Mouse (Mus musculus) heart, embryonic 14.5 days (tissue): Measurements from ENCODE around the gene Rims1. TPM values are rescaled to one million over a fixed set of nuclear protein-coding genes. Genes with fewer than 3 reads are reported as not detected.

Experiments used
- ATAC-seq: fragments of 200-750 bp; cut with Nextera tagmentation; 2 replicates; pipeline ENCODE4 v1.8.0; 2017; ENCODE audit warnings: low read depth, moderate TSS enrichment; ENCODE audit not compliant: insufficient number of reproducible peaks, insufficient read depth, low FRiP score
- H3K27ac ChIP-seq, 2 experiments: fragments of 200-500 bp in 1 of 2; fragments of 300-500 bp in 1 of 2; sonication (generic) in 1 of 2; replicated peaks in 1 of 2; 2 replicates each; pipeline ENCODE4 v1.5.1; 2012 to 2014; ENCODE audit warnings: low read depth in 2 of 2, low read length in 2 of 2, control low read depth in 1 of 2, mild to moderate bottlenecking in 1 of 2, mixed read lengths in 1 of 2; ENCODE audit not compliant: control insufficient read depth in 1 of 2, insufficient read depth in 1 of 2
- H3K27me3 ChIP-seq: fragments of 300-500 bp; sonication (generic); 2 replicates; pipeline ENCODE4 v1.6.1; 2014; ENCODE audit warnings: mild to moderate bottlenecking, low read length, control low read depth; ENCODE audit not compliant: control insufficient read depth, insufficient read depth
- H3K36me3 ChIP-seq: fragments of 300-500 bp; sonication (generic); 2 replicates; pipeline ENCODE4 v1.6.1; 2014; ENCODE audit warnings: mild to moderate bottlenecking, control low read depth, low read length, mixed read lengths; ENCODE audit not compliant: control insufficient read depth, insufficient read depth
- H3K4me1 ChIP-seq, 2 experiments: fragments of 200-500 bp in 1 of 2; fragments of 300-500 bp in 1 of 2; sonication (generic) in 1 of 2; 2 replicates each; pipeline ENCODE4 v1.6.1; 2012 to 2014; ENCODE audit warnings: low read length in 2 of 2, control low read depth in 1 of 2, mixed read lengths in 1 of 2; ENCODE audit not compliant: control insufficient read depth in 2 of 2, insufficient read depth in 2 of 2
- H3K4me2 ChIP-seq: fragments of 300-500 bp; sonication (generic); 2 replicates; pipeline ENCODE4 v1.6.1; 2014; ENCODE audit warnings: mild to moderate bottlenecking, low read length
- H3K4me3 ChIP-seq, 2 experiments: fragments of 200-500 bp in 1 of 2; fragments of 300-500 bp in 1 of 2; sonication (generic) in 1 of 2; 2 replicates each; pipeline ENCODE4 v1.5.1; 2012 to 2014; ENCODE audit warnings: low read length in 2 of 2, mild to moderate bottlenecking in 2 of 2, control low read depth in 1 of 2, low read depth in 1 of 2, moderate library complexity in 1 of 2; ENCODE audit not compliant: control insufficient read depth in 1 of 2, insufficient read depth in 1 of 2
- H3K9ac ChIP-seq: fragments of 300-500 bp; sonication (generic); 2 replicates; pipeline ENCODE4 v1.6.1; 2014; ENCODE audit warnings: mild to moderate bottlenecking, low read length
- H3K9me3 ChIP-seq: fragments of 300-500 bp; sonication (generic); 2 replicates; pipeline ENCODE4 v1.6.1; 2016; ENCODE audit warnings: low read length, control low read depth; ENCODE audit not compliant: control insufficient read depth
- WGBS: fragments of 180-500 bp; shearing (Covaris S2); extraction: QIAGEN DNeasy Blood & Tissue Kit; methylation state at CpG from one replicate; pipeline ENCODE4 v1.1.7; 2014; 5-methylcytosine and 5-hydroxymethylcytosine counted together
- polyA plus RNA-seq: library from polyadenylated mRNA; unstranded; fragments of >200 nt; fragmentation: Nextera tagmentation; extraction: Ambion mirVana; gene quantifications from 2 replicates; pipeline ENCODE4 v1.2.1, GENCODE M21; 2014

Rims1 gene
- polyA plus RNA-seq, 1 experiment from 2014 or later, result 2.2 TPM

- Histone ChIP-seq H3K36me3 (no peaks in the 10 kb centered on the region), H3K9me3 (no peaks in the 10 kb centered on the region), H3K9ac (no peak overlapping the region), H3K4me1 (no peaks in the 10 kb centered on the region), H3K4me2 (no peak overlapping the region), H3K27me3 (no peaks in the 10 kb centered on the region), H3K27ac (no peak overlapping the region), H3K4me3 (no peak overlapping the region)
- WGBS, result 98% methylated on average over 2 of the region's 2 CpGs
- ATAC-seq, result no peak
Measured at GRCm38 (mm10) chr1:22734429-22734828, 71.4 kb downstream of the Rims1 start.

- ATAC-seq, result no peak
- no peak overlapping the region for H3K9ac ChIP-seq
Measured at GRCm38 (mm10) chr1:22733281-22733680, 72.5 kb downstream of the Rims1 start.

GRCm38 (mm10) chr1:22728207-22728606 is 77.6 kb downstream of the Rims1 start:
- no peak for ATAC-seq
- H3K27me3 ChIP-seq, result no peaks in the 10 kb centered on the region
- H3K9ac ChIP-seq, result no peak overlapping the region
- peaks cover 3 to 6% of the 10 kb centered on the region in 2 experiments; a peak in 3 of 4 replicates for H3K4me1 ChIP-seq
- no peak overlapping the region for H3K4me3 ChIP-seq
- no peak overlapping the region for H3K27ac ChIP-seq
- no peak overlapping the region for H3K4me2 ChIP-seq
- no peaks in the 10 kb centered on the region for H3K9me3 ChIP-seq
- 57% methylated on average over 4 of the region's 4 CpGs for WGBS
- no peaks in the 10 kb centered on the region for H3K36me3 ChIP-seq

More at GRCm38 (mm10) chr1:22733281-22733680, 72.5 kb downstream of the Rims1 start:
- Histone ChIP-seq H3K4me3 (no peak overlapping the region), H3K36me3 (no peaks in the 10 kb centered on the region), H3K4me1 (peaks cover 0 to 1% of the 10 kb centered on the region in 2 experiments; a peak in 1 of 4 replicates), H3K27ac (no peak overlapping the region), H3K9me3 (no peaks in the 10 kb centered on the region), H3K4me2 (no peak overlapping the region), H3K27me3 (no peaks in the 10 kb centered on the region)
- WGBS, result 90% methylated on average over 1 of the region's 1 CpGs

GRCm38 (mm10) chr1:22721706-22722105 is 84.1 kb downstream of the Rims1 start:
- Histone ChIP-seq H3K4me3 (no peak overlapping the region), H3K9me3 (no peaks in the 10 kb centered on the region), H3K4me2 (no peak overlapping the region), H3K27ac (no peak overlapping the region), H3K27me3 (no peaks in the 10 kb centered on the region), H3K9ac (no peak overlapping the region), H3K36me3 (no peaks in the 10 kb centered on the region), H3K4me1 (no peaks in the 10 kb centered on the region; a peak in 1 of 4 replicates)
- no peak for ATAC-seq

- Histone ChIP-seq H3K9ac (no peak overlapping the region), H3K27me3 (no peaks in the 10 kb centered on the region), H3K9me3 (no peaks in the 10 kb centered on the region), H3K4me1 (no peaks in the 10 kb centered on the region), H3K27ac (no peak overlapping the region), H3K36me3 (no peaks in the 10 kb centered on the region), H3K4me3 (no peak overlapping the region), H3K4me2 (no peak overlapping the region)
- WGBS, result 68% methylated on average over 2 of the region's 2 CpGs
- no peak for ATAC-seq
Measured at GRCm38 (mm10) chr1:22720714-22721113, 85.1 kb downstream of the Rims1 start.

GRCm38 (mm10) chr1:22709461-22709860 is 96.3 kb downstream of the Rims1 start:
- Histone ChIP-seq H3K9ac (no peak overlapping the region), H3K4me1 (no peaks in the 10 kb centered on the region), H3K27ac (no peak overlapping the region), H3K36me3 (no peaks in the 10 kb centered on the region), H3K27me3 (no peaks in the 10 kb centered on the region), H3K4me3 (no peak overlapping the region), H3K9me3 (no peaks in the 10 kb centered on the region), H3K4me2 (no peak overlapping the region)
- no peak for ATAC-seq
- 53% methylated on average over 2 of the region's 2 CpGs for WGBS

- Histone ChIP-seq H3K36me3 (no peaks in the 10 kb centered on the region), H3K4me2 (no peak overlapping the region), H3K9ac (no peak overlapping the region), H3K27ac (peak overlapping the region in 1 of 2 experiments; percentile 33; a peak in 1 of 4 replicates), H3K4me3 (no peak overlapping the region), H3K27me3 (no peaks in the 10 kb centered on the region), H3K4me1 (peaks cover 5 to 10% of the 10 kb centered on the region in 2 experiments; a peak in 3 of 4 replicates), H3K9me3 (no peaks in the 10 kb centered on the region)
- WGBS, result 3% methylated on average over 1 of the region's 1 CpGs
- no peak for ATAC-seq
Measured at GRCm38 (mm10) chr1:22695046-22695445, 110.7 kb downstream of the Rims1 start.

GRCm38 (mm10) chr1:22694514-22694913 is 111.3 kb downstream of the Rims1 start:
- Histone ChIP-seq H3K4me3 (no peak overlapping the region), H3K4me2 (no peak overlapping the region), H3K36me3 (no peaks in the 10 kb centered on the region), H3K9ac (no peak overlapping the region), H3K9me3 (no peaks in the 10 kb centered on the region), H3K27me3 (no peaks in the 10 kb centered on the region), H3K27ac (peak overlapping the region in 1 of 2 experiments; percentile 33; a peak in 1 of 4 replicates), H3K4me1 (peaks cover 5 to 10% of the 10 kb centered on the region in 2 experiments; a peak in 3 of 4 replicates)
- ATAC-seq, result no peak
- 74% methylated on average over 2 of the region's 2 CpGs for WGBS
